Mouse (Mus musculus) heart, adult 18-20 months (tissue): ENCODE measurements around the gene Mink1. TPM values are rescaled to one million over a fixed set of nuclear protein-coding genes. Genes with fewer than 3 reads are reported as not detected.

Experiments
- DNase-seq, 2 experiments: peaks; one replicate each; pipeline ENCODE4 v3.0.0; 2021 to 2022; ENCODE audit warnings: mixed read lengths in 1 of 2
- total RNA-seq, 2 experiments: library from RNA; stranded (reverse); gene quantifications; 2 replicates each; pipeline ENCODE4 v1.2.3; 2021

The Mink1 gene
- total RNA-seq, 2 experiments from 2014 or later, result 41.3 to 48.0 TPM

DNA sequence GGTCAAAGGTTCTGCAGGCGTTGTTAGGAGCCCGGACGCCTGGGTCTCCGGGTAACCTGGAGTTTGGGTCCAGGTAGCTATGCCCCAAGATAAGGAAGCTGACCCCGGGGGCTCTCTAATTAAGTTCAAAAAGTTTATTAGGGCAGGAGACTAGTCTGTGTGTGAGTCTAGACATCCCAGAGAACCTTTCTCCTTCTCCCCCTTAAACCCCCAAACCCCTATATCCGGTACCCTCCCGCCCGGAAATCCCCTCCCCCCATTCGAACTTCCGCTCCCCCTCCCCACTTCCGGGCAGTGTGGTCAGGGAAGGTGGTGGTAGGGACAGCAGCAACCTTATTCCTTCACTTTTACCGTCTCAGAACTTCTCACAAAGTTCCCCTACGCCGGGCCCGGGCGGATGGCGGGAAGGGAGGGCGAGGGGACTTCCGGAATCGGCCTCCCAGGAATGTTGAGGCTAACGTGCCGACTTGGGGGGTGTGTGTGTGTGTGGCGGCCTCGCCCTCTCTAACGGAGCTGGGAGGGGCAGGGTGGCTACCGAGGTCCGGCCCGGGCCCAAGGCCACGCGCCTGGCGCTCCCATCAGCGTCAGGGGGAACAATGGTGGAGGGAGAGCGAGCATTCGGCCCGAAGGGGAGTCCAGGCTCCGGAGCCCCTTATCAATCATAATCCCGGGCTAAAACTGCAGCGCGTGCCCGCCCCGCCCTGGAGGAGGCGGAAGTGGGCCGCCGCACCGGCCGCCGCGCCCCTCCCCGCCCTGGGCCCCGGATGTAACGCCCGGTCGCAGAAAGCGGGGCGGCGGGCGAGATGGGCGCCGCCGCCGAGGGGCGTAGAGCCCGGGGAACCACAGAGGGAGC is 90.9 kb downstream of the Mink1 start:
- peak; percentile 75 to 77 for DNase-seq

DNA sequence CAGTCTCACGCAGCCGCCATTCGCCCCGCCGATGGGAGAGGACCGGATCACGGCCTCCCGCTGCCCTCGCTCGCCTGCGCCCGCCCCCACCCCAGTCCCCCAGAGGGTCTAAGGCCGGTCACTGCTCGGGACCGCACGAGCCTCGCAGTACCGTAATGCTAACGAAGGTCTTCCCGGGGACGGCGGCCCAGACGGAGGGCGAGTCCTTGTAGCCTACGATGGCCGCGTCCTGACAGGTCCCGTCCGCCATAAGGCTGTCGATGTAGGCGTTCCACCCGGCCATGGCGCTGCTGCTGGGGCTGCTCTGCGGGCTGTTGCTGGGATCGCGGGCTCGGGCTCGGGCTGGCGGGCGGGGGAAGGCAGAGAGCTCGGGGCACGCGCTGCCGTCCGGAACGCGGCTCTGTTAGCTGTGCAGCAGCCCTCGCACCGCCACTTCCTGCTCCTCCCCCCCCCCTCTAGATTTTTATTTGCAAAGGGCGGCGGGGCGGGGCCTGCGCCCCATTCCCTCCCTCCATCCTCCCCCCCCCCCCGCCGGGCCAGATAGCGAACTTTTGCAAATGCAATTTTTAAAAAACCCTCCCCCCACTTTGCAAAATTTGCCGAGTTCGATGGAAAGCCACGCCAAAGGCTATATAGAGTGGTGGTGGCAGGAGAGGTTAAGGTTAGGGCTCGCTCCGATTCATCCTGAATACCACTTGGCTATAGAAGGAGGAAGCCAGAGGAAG is 91.7 kb downstream of the Mink1 start, which contains the start of gene Pfn1:
Pfn1 (minus strand) TSS at position 447 of the 725 bp plus-strand sequence.
- DNase-seq, result peak; percentile 81 to 83

DNA sequence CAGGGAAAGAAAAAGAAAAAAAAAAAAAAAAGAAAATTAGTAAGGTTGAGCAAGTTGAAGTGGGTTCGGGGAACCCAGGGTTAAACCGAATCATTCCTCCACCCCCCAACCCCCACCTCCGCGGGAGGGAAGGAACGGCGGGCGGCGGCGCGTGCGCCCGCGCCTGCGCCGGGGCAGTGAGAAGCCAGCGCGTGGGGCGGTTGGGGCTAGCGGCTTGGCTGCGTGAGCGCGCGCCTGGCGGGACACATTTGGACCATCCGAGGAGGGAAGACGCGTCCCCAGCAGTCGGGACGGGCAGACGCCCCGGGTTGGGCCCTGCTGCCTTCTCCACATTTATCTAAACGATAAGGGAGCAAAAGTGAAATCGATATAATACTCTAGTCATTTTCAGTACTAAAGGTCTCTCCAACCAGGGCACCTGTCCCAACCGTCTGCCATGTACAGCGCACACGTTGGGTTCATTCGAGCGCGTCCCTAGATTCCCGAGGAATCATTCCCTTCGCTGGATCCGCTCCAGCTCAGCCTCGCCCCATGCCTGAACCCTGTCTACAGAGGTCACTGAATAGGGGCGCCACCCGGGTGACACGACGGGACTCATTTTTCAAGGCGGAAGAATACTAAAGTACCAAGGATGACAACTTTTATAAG is 92.4 kb downstream of the Mink1 start:
- peak; percentile 89 to 90 for DNase-seq

DNA sequence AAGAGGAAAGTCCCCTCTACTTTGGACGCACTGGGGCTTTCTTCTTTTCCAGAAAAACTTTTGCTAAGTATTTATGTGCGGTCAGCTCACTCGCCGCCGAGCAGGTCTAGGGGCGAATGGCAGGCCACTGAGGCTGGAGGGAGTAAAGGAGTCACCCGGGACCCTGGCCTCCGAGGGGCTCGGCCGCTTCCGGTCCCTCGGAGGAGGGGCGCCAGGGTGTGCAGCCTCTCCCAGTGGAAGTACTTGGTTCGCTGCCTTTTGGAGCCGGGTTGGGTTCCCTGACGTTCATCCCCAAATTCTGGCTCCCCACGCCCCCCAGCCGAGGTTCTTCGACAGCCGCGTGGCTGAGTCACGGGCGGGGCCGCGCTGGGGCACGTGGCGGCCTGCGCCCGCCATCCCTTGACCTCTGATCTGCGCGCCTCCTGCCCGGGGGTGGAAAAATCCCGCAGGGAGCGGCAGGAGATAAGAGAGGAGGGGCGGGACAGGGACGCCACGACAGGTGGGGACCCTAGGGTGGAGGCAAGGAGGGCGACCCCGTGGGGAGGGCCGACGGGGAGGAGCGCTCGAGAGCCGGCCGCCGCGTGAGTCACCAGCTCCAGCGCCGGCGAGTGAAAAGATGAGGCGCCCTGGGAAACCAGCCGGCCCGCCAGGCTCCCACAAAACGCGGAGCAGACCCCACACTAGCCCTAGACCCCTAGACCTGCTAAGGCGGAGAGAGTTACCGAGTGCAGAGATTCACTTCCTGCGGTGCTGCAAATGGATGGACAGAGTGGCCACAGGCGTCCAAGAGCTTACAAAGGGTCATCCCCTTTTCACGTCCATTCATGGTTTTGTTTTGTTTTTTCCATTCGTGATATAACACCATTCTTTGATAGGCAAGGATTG is 93.1 kb downstream of the Mink1 start:
- DNase-seq, result peak; percentile 73 to 74

DNA sequence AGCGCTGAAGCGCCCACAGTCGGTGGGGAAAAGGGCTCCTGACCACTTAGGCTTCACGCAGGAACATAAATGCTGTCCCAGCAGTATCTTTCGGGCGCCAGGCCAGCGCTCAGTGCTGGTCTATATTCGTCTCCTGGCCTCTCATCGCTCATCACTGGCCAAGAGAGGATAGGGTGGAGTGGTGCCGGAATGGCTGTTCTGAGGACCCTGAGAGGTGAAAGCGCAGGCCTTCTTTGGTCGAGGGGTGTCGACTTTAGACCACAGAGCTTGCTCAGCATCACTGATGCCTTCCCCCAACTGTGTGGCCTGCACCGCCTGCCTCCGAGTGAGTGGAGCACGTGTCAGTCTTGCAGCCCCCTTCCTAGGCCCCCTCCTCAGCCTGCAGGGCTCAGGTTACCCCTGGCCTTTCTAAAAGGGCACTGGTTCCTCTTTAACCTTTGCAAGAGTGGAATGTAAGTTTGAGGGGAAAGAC is 93.8 kb downstream of the Mink1 start:
- DNase-seq, result peak; percentile 87 to 88

DNA sequence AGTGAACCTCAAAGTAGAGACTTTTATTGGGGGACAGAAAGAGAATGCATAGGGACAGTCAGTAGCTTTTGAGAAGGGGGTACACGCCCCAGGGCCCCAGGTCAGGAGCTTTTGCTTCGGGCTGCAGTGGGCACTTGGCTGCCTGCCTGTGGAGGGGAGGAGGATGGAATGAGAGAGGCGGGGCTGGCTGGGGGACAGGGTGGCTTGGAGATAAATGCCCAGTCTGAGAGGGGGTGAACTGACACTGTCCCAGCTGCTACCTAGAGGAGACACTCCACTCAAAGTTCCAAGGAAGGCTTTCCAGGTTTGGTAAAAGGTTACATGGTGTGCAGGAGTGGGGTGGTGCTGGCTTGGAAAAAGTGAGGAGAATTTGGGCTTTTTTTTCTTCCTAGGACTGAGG is 94.3 kb downstream of the Mink1 start, which contains the start of gene Eno3:
Eno3 (plus strand) TSS at position 239 of the 400 bp plus-strand sequence.
- peak; percentile 52 to 55 for DNase-seq

DNA sequence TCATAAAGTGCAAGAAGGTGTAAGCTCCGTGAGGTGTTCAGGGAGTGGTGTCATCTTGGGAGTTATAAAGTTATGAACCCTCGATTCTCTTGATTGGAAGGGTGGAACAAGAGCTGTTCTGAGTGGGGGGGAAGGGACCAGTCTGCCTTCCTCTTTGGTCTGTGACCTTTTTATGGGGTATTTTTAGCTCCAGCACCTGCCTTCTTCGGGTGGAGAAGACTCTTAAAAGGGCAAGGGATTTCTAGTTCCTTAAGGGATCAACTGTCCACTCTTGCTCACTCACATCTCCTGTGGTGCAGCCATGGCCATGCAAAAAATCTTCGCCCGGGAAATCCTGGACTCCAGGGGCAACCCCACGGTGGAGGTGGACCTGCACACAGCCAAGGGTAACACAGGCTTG is 94.9 kb downstream of the Mink1 start:
- no peak for DNase-seq

DNA sequence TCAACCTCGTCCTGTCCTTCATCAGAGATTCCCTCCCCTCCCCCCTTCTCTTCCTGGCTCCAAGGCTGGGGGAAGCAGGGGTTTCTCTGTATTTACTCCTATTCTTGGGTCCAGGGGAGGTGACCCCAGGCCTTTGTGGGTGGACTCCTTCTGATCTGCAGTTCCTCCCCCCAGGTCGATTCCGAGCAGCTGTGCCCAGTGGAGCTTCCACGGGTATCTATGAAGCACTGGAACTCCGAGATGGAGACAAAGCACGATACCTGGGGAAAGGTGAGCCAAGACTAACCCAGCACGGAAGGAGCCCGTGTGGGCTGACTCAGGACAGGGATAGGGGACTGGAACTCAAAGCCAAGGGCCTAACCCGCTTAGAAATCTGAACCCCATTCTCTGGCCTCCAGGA is 95.3 kb downstream of the Mink1 start:
- DNase-seq, result no peak

DNA sequence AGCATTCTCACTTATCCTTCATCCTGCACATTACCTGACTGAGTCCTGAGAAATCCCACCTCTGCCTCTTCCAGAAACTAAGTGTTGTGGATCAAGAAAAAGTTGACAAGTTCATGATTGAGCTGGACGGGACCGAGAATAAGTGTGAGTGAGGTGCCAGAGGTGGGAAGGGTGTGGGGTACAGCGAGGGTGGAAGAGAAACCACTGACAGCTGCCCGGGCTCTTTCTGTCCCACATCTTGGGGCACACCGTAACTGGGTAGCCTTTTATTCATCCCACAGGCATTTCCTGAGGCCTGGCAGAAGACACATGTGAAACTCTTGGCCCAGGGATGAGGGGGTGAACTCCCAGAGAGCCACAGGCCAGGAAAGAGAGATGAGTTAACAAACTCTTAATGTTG is 95.8 kb downstream of the Mink1 start:
- DNase-seq, result no peak

DNA sequence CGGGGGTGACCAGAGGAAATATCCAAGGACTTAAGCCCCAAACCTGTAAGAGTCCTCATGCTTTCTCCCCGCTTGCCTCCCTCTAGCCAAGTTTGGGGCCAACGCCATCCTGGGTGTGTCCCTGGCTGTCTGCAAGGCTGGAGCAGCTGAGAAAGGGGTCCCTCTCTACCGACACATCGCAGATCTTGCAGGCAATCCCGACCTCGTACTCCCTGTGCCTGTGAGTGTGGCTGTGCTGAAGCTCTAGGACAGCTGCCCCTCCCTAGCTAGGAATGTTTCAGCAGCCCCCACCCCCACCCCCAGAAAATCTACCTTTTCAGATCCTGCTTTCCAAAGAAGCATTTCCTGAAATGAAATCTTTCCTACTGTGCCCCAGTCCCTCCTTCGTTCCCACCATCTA is 96.3 kb downstream of the Mink1 start:
- no peak for DNase-seq

DNA sequence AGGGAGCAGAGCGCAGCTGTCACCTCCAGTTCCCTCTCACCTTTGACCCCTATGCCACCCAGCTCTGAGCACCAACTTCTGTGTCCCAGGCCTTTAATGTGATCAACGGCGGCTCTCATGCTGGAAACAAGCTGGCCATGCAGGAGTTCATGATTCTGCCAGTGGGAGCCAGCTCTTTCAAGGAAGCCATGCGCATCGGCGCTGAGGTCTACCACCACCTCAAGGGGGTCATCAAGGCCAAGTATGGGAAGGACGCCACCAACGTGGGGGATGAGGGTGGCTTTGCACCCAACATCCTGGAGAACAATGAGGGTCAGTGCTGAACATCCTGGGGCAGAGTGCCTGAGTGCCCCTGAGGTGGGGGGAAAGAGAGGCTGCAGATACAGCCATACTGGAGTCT is 97.9 kb downstream of the Mink1 start:
- DNase-seq, result no peak

DNA sequence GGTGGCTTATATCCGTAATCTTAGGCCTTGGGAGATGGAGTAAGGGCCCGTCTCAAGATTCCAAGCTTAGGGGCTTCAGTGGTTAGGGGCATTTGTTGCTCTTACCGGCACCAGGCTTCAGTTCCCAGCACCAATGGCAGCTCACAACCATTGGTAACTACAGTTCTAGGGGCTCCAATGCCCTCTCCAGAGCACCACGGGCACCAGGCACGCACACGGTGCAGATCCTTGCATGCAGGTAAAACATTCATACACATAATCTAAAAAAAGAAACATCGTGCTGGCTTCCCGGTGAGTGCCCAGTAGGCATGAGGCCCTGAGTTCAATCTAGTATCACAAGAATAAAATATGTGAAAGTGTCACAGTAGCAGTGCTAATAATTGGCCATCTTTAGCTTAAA is 100.4 kb downstream of the Mink1 start:
- no peak for DNase-seq

DNA sequence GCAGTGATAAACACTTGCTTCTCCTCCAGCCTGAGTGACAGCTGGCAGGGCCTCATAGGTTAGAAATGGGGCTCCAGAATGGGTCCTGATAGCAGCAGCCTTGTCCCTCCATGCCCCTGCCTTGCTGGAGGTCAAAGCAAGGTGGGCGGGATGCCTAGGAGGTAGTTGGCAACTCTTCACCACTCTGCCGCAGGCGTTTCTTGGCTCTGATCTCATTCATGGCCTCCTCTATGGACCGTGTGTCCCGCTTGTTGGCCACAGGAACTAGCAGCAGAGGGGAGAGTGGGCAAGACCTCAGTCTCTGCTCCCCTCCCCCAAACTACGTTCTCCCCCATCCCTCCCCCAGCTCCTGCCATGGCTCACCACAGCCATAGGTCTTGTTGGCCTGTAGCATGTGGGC is 101.3 kb downstream of the Mink1 start:
- peak; percentile 61 to 75 for DNase-seq

Other genes starting within 250 kb of the Mink1 start
- not detected for gene Alox12e, start 240.3 kb upstream of the Mink1 start, total RNA-seq
- gene Alox15, start 210.8 kb upstream of the Mink1 start, total RNA-seq, result 1 to 10 TPM; 4.0 to 7.2 TPM
- 10 to 100 TPM; 19.0 to 19.3 TPM for gene Pelp1, start 152.8 kb upstream of the Mink1 start, total RNA-seq
- gene Arrb2, start 130.2 kb upstream of the Mink1 start, total RNA-seq, result 10 to 100 TPM; 11.3 to 12.5 TPM
- 1 to 10 TPM; 7.5 to 8.2 TPM for gene Med11, start 111.0 kb upstream of the Mink1 start, total RNA-seq
- gene Zmynd15, start 103.4 kb upstream of the Mink1 start, total RNA-seq, result 1 to 10 TPM; 1.7 to 2.8 TPM
- 1 to 10 TPM; 8.3 to 9.9 TPM for gene Cxcl16, start 102.9 kb upstream of the Mink1 start, total RNA-seq
- 1 to 10 TPM; 1.4 to 2.4 TPM for gene Tm4sf5, start 57.6 kb upstream of the Mink1 start, total RNA-seq
- not detected for gene Vmo1, start 48.3 kb upstream of the Mink1 start, total RNA-seq
- gene Gltpd2, start 43.7 kb upstream of the Mink1 start, total RNA-seq, result not detected
- 100 to 1,000 TPM; 226 to 256 TPM for gene Psmb6, start 37.5 kb upstream of the Mink1 start, total RNA-seq
- not detected for gene Gm40193, start 29.9 kb upstream of the Mink1 start, total RNA-seq
- gene Pld2, start 22.8 kb upstream of the Mink1 start, total RNA-seq, result 1 to 10 TPM; 5.9 to 6.1 TPM
- not detected for gene 4930544D05Rik, start 53.0 kb downstream of the Mink1 start, total RNA-seq
- not detected for gene Chrne, start 56.3 kb downstream of the Mink1 start, total RNA-seq
- gene Gp1ba, start 76.2 kb downstream of the Mink1 start, total RNA-seq, result under 1 TPM; 0.21 to 0.35 TPM
- 10 to 100 TPM; 51.4 to 63.0 TPM for gene Rnf167, start 84.4 kb downstream of the Mink1 start, total RNA-seq
- 100 to 1,000 TPM; 619 to 711 TPM for gene Slc25a11, start 84.6 kb downstream of the Mink1 start, total RNA-seq
- 100 to 1,000 TPM; 303 to 305 TPM for gene Pfn1, start 91.8 kb downstream of the Mink1 start, total RNA-seq
- gene Eno3, start 94.3 kb downstream of the Mink1 start, total RNA-seq, result 1,000 to 10,000 TPM; 1,596 to 1,839 TPM
- gene Spag7, start 106.5 kb downstream of the Mink1 start, total RNA-seq, result 10 to 100 TPM; 89.3 to 93.9 TPM
- 10 to 100 TPM; 34.0 to 36.9 TPM for gene Camta2, start 125.2 kb downstream of the Mink1 start, total RNA-seq
- 1 to 10 TPM; 6.1 to 7.7 TPM for gene Inca1, start 137.3 kb downstream of the Mink1 start, total RNA-seq
- 100 to 1,000 TPM; 469 to 485 TPM for gene Kif1c, start 137.7 kb downstream of the Mink1 start, total RNA-seq
- 1 to 10 TPM; 7.5 to 7.7 TPM for gene Zfp3, start 201.3 kb downstream of the Mink1 start, total RNA-seq
- gene Scimp, start 249.7 kb downstream of the Mink1 start, total RNA-seq, result 1 to 10 TPM in 1 of 2 experiments, under 1 TPM in 1; 0.42 to 1.1 TPM